Mouse (Mus musculus) inflammation-experienced regulatory T-cells, adult 6 months (primary cell): ENCODE results near the gene Ak3. TPM values are rescaled to one million over a fixed set of nuclear protein-coding genes. Genes with fewer than 3 reads are reported as not detected.

Experiments
- ATAC-seq: one replicate; pipeline ENCODE4 v1.8.0; 2017
- polyA plus RNA-seq, 3 experiments: library from polyadenylated mRNA; unstranded; fragments of 100-300 nt; shearing (Covaris generic); gene quantifications; one replicate each; pipeline ENCODE4 v1.2.1; 2017

The Ak3 gene
- 10 to 100 TPM; 13.7 to 24.2 (median 17.2) TPM for polyA plus RNA-seq

- peak; percentile 79 for ATAC-seq
Observed at GRCm38 (mm10) chr19:29047334-29048170, at the start of gene Ak3. Gene Ak3 (minus strand): TSS chr19:29047961.

- no peak for ATAC-seq
Observed at GRCm38 (mm10) chr19:29092194-29092593, 44.4 kb upstream of the Ak3 start.

- ATAC-seq: no peak
Observed at GRCm38 (mm10) chr19:29088628-29089027, 40.9 kb upstream of the Ak3 start.

- ATAC-seq: no peak
Observed at GRCm38 (mm10) chr19:29074802-29075201, 27.0 kb upstream of the Ak3 start.

GRCm38 (mm10) chr19:29069195-29069594 lies 21.4 kb upstream of the Ak3 start:
- ATAC-seq: no peak

- peak; percentile 70 for ATAC-seq
Observed at GRCm38 (mm10) chr19:29066981-29067471, 19.3 kb upstream of the Ak3 start.

GRCm38 (mm10) chr19:29064451-29065102 lies 16.8 kb upstream of the Ak3 start:
- peak; percentile 35 for ATAC-seq

- peak; percentile 84 for ATAC-seq
Observed at GRCm38 (mm10) chr19:29063577-29064363, 16.0 kb upstream of the Ak3 start.

GRCm38 (mm10) chr19:29063009-29063408 lies 15.2 kb upstream of the Ak3 start:
- ATAC-seq: no peak

- ATAC-seq: no peak
Observed at GRCm38 (mm10) chr19:29060299-29060698, 12.5 kb upstream of the Ak3 start.

GRCm38 (mm10) chr19:29059688-29060087 lies 11.9 kb upstream of the Ak3 start:
- ATAC-seq: no peak

- ATAC-seq: no peak
Observed at GRCm38 (mm10) chr19:29058741-29059140, 11.0 kb upstream of the Ak3 start.

GRCm38 (mm10) chr19:29055469-29055868 lies 7.7 kb upstream of the Ak3 start:
- ATAC-seq: no peak

- ATAC-seq: no peak
Observed at GRCm38 (mm10) chr19:29054594-29054993, 6.8 kb upstream of the Ak3 start.

GRCm38 (mm10) chr19:29052786-29053185 lies 5.0 kb upstream of the Ak3 start:
- ATAC-seq: no peak

- no peak for ATAC-seq
Observed at GRCm38 (mm10) chr19:29050186-29050980, 2.6 kb upstream of the Ak3 start.

- ATAC-seq: no peak
Observed at GRCm38 (mm10) chr19:29049401-29050075, 1.8 kb upstream of the Ak3 start.

GRCm38 (mm10) chr19:29046961-29047333 lies 814 bp downstream of the Ak3 start:
- ATAC-seq: no peak

GRCm38 (mm10) chr19:29045956-29046650 lies 1.7 kb downstream of the Ak3 start:
- ATAC-seq: no peak

- ATAC-seq: no peak
Observed at GRCm38 (mm10) chr19:29045369-29045768, 2.4 kb downstream of the Ak3 start.

- ATAC-seq: no peak
Observed at GRCm38 (mm10) chr19:29044353-29044768, 3.4 kb downstream of the Ak3 start.
